Mouse (Mus musculus) lung, adult 18-20 months (tissue): ENCODE data around the gene Snph.

Experiments used
- DNase-seq, 2 experiments: peaks; one replicate each; pipeline ENCODE4 v3.0.0; 2022; ENCODE audit warnings: mixed read lengths in 2 of 2

Snph gene

GRCm38 (mm10) chr2:151542323-151543062 lies 89.9 kb downstream of the Snph start, which contains the start of gene Fkbp1a:
Fkbp1a (plus strand) TSS chr2:151542483.
- DNase-seq: peak; percentile 97 to 99
